Mouse (Mus musculus): ENCODE data around the gene Spint2.

The Spint2 gene

DNA sequence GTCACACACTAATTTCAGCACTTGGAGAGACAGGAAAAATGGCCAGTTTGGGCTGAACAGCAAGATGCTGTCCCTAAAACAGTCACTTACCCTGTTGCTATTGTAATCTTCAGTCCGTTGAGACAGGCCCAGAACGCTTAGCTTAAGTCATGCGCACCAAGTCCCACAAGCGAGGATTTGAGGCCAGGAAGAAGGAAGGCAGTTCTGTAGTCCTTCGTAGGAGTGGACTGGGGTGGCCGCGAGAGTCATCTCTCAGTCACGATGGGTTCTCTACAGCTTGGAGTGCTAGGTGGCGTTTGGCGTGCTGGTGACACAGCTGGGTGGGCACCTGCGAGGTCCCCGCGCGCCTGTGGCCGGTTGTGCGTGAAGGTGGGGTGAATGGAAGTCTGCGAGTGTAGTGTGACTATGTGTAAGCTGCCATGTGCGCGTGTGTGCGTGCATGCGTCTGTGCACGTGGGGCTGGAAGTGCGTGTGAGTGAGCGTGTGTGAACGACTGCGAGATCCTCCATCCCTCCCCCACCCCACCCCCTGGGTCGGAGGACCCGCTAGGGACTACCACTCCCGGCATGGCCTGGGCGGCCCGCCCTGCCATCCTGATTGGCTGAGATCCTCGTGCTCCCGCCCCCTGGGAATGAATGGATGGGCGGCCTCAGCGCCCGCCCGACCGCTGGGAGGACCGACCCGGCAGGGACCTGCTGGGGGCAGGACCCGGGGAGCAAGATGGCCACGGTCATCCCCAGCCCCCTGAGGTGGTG, 25.8 kb upstream of the Spint2 start:
- CTCF ChIA-PET, result interaction anchor here in 3 of 4 experiments (0.6 to 2.3 kb wide), 8 partner anchors 10 to 215 kb away, joined by 3 to 9 read pairs (median 4); no protein-coding TSS in a partner anchor
- POLR2A ChIA-PET, result interaction anchor here in 3 of 4 experiments (0.6 to 1.9 kb wide), 13 partner anchors 9 to 572 kb away, joined by 3 to 9 read pairs (median 3); partner anchors contain the start of genes 2200002D01Rik (in 1 of the 3) and Sipa1l3 (in 1 of the 3)

DNA sequence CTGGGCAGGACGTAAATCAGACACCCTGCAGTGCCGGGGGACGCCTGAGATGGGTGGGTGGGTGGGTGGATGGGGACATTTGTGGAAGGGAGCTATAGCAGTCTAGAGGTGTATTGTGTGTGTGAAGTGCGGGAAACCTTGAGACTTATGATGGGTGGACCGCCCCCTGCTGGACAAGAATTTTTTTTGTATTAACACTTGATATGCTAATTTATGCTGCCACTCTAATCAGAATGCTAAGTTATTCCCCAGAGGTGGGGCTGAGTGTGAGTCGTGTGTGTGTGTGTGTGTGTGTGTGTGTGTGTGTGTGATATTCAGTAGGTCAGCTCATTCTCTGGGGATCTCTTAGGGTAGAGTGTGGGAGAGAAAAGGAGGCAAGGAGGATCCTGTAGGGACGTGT, 24.9 kb upstream of the Spint2 start:
- CTCF ChIA-PET, result interaction anchor here (0.6 to 2.3 kb wide), 21 partner anchors 10 to 660 kb away, joined by 3 to 9 read pairs (median 3); partner anchors contain the start of gene Psmd8 (in 1 of the 4)
- POLR2A ChIA-PET, result interaction anchor here in 3 of 4 experiments (0.5 to 1.9 kb wide), 23 partner anchors 8 to 572 kb away, joined by 3 to 9 read pairs (median 3); partner anchors contain the start of genes 2200002D01Rik (in 1 of the 3), Fam98c (in 1 of the 3), Sipa1l3 (in 1 of the 3) and Yif1b (in 1 of the 3)

DNA sequence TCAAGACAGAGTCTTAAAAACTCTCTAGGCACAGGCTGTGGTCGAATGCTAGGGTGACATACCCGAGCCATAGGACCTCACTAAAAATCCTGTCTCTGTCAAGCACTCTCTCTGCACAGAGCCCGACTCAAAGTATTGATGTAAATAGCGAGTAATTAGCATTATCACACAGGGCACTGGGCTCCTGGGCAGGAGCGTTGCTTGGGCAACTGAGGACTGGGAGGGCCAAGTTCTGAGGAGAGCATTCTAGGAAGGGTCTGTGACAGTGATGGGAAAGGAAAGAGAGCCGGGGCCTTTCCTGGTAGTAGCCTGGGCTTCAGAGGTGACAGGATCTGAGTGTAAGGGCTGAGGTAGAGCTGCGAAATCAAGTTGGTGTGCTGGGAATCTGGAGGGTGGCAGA, 24.4 kb upstream of the Spint2 start:
- ChIA-PET CTCF (interaction anchor here (0.6 to 2.3 kb wide), 20 partner anchors 9 to 659 kb away, joined by 3 to 9 read pairs (median 3); partner anchors contain the start of gene Psmd8 (in 1 of the 4)), POLR2A (interaction anchor here in 2 of 4 experiments (0.5 to 1.9 kb wide), 18 partner anchors 9 to 594 kb away, joined by 3 to 9 read pairs (median 3); partner anchors contain the start of genes 2200002D01Rik (in 1 of the 2), Fam98c (in 1 of the 2) and Yif1b (in 1 of the 2))

DNA sequence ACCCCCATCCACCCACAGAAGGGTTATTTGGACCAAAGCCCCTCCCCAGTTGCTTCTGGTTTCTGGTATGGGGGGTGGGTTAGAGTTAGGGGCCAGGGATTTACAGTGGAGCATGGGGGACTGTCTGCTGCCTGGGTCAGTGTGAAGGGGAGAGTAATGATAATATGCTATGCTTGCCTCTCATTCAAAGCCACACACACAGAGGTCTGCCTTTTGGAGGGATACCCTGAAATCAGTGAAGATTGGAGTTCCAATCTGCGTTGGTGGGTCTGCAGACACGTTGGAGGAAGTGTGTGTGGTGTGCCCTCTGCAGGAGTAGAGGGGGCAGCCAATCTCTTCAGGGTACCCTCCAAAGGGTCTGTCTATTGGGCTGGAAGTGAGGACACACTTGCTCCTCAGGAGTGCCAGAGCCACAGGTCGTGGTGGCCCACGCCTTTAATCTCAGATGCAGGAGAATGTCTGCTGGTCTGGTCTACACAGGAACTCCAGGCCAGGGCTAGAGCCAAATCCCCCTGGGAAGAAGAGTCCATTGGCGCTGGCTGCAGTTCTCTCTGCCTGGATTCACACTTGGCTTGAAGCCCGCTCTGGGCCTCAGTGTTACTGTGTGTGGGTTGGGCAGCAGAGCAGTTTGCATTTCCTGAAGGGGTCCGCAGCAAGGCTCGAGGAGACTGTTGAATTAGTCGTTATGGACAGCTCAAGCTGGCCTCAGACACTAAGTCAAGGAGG, 23.7 kb upstream of the Spint2 start:
- POLR2A ChIA-PET, result interaction anchor here in 3 of 4 experiments (0.6 to 1.2 kb wide), 9 partner anchors 8 to 150 kb away, joined by 3 read pairs; partner anchors contain the start of gene Yif1b (in 1 of the 3)
- CTCF ChIA-PET, result interaction anchor here in 2 of 4 experiments (0.6 to 2.3 kb wide), 5 partner anchors 8 to 510 kb away, joined by 3 to 13 read pairs (median 3); partner anchors contain the start of gene Zfp790 (in 1 of the 2)

DNA sequence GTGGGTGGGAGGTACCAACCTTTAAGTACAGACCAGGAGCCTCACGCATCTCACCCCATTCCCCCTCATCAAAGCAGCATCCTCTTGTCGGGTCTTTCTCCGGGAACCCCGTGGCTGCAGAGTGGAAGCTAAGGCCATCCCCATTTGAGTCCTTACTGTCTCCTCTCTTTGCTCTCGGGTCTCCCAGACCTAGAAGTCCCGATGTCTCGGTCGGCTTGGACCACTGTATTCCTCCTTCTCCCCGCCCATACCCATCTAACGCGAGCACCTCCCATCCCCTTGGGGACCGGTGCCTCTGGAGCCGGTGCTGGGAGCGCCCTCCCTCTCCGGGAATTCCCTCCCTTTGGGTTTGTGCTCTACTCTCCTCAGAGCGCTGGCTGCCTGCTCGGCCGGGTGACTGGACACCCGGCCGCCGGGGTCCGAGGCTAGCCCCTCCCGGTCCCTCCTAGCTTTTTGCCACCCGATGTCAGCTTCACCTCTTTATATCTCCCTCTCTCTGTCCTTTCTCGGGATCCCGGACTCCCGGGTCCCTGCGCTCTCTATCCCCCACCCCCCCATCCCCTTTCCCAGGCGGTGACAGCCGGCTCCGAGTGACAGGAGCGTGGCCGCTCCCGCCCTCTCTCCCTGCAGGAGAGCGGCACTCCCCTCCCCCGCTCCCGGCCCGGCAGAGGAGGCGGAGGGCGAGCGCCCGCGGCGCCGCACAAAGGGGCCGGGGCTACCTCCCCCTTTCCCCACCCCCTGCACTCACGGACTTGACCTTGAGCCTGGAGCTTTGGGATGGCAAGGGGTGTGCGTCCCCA, 23.0 kb upstream of the Spint2 start:
- CTCF ChIA-PET, result interaction anchor here in 3 of 4 experiments (0.6 to 1.5 kb wide), 4 partner anchors 145 to 511 kb away, joined by 3 to 13 read pairs (median 3); partner anchors contain the start of gene Zfp790 (in 1 of the 3)
- POLR2A ChIA-PET, result interaction anchor here in 3 of 4 experiments (0.6 to 2.9 kb wide), 6 partner anchors 12 to 124 kb away, joined by 3 to 10 read pairs (median 3); no protein-coding TSS in a partner anchor

DNA sequence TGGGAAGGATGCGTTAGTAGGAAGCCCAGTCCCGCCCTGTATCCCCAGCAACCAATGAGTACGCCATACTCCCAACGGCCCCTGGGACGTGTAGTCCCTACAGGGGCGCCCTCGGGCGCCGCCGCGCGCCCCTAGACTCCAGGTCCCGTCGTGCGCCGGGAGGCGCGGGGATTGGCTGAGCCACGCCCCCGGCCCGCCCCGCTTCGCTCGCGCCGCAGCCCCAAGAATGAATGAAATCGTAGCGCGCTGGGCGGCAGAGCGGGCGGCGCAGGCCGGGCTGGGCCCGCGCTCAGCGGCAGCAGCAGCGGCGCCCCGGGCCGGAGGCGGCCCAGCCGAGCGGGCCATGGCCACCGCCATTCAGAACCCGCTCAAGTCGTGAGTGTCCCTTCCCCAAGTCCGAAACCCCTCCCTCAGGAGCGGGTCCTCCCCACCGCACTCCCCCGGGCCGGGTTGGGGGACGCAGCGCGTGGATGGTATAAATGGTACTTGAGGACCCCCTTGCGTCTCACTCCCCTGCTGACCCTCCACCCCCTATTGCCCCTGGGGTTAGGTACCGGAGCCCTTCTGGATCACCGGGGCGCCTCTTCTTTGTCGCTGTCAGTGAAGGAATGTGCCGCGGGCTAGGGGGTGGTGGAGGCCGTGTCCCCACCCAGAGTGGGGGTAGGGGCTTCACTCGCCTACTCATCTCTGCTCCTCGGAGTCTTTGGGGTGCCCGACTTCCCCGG, 22.2 kb upstream of the Spint2 start, which contains the start of gene Dpf1:
Dpf1 (plus strand) TSS at position 214 of the 725 bp plus-strand sequence.
- CTCF ChIA-PET, result interaction anchor here in 3 of 4 experiments (0.6 to 4.8 kb wide), 12 partner anchors 9 to 258 kb away, joined by 3 to 50 read pairs (median 5); partner anchors contain the start of genes Ppp1r14a (in 2 of the 3) and Psmd8 (in 1 of the 3)
- POLR2A ChIA-PET, result interaction anchor here in 3 of 4 experiments (0.7 to 2.9 kb wide), 13 partner anchors 10 to 291 kb away, joined by 3 to 10 read pairs (median 4); partner anchors contain the start of gene Sipa1l3 (in 1 of the 3)

DNA sequence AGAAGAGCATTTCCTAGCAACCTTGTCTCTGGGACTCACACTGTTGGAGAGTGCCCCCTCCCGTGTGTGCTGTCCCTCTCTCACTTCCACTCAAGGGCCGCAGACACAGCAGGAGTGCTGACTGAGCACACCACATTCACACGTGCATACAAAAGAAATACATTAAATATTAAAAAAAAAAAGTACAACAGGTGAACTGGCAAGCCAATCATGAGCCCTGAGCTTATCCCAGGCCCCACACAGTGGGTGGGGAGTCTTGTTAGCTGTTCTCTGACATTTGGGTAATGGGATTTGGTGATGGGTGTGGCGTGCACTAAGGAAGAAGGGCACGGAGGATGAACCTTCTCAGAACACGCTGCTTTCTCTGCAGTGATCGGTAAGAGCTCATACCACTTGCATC, 20.9 kb upstream of the Spint2 start:
- CTCF ChIA-PET, result interaction anchor here (0.6 to 4.8 kb wide), 26 partner anchors 8 to 857 kb away, joined by 3 to 50 read pairs (median 5); partner anchors contain the start of genes Ppp1r14a (in 2 of the 4), 2200002D01Rik (in 1 of the 4), Catsperg1 (in 1 of the 4) and Psmd8 (in 1 of the 4)
- POLR2A ChIA-PET, result interaction anchor here in 3 of 4 experiments (0.6 to 2.9 kb wide), 13 partner anchors 9 to 704 kb away, joined by 3 to 10 read pairs (median 3); partner anchors contain the start of genes Eif3k (in 1 of the 3), Map4k1 (in 1 of the 3), Pak4 (in 1 of the 3) and Ppp1r14a (in 1 of the 3)

DNA sequence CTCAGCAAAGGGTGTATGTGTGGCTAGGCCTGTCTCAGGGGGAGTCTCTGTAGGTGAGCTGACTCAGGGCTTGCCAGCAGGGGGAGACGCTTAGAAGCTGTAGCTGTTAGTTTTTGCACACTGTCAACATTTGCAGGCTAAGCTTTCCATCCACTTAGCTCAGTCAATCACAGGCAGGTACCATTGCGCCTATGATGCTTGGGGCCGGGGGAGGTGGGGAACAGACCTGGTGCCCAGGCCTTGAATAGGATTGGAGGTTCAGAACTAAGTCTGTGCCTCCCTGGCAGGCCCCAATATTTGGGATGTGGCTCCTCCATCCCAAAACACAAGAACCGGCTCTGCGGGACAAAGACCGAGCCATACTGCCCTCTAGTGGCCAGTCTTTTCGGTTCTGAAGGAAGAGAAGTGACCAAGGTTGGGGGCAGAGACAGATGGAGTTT, 19.4 kb upstream of the Spint2 start:
- CTCF ChIA-PET, result interaction anchor here (0.5 to 4.8 kb wide), 87 partner anchors 8 to 1782 kb away, joined by 3 to 50 read pairs (median 4); partner anchors contain the start of genes 2200002D01Rik (in 3 of the 4), Ppp1r14a (in 3 of the 4), Sipa1l3 (in 3 of the 4) and Catsperg1 (in 1 of the 4)

DNA sequence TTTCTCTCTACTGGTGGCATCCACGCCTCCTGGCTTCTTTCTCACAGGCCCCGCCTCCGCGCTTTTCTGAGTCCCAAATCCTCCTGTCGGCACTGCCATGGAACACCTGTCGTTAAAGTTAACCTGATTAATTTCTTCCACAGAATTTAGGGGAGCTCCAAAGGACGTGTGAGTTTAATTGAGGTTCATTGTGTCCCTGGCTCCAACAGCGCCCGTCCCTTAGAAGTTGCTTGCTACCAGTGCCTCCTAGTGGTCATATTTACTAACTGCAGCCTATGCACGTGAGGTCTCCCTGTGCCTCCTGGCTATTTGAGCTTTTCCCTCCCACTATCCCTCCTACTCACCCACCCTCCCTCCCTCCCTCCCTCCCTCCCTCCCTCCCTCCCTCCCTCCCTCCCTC, 15.3 kb upstream of the Spint2 start:
- ChIA-PET CTCF (interaction anchor here (0.5 to 2.2 kb wide), 55 partner anchors 8 to 902 kb away, joined by 3 to 17 read pairs (median 4); partner anchors contain the start of genes 2200002D01Rik (in 2 of the 4), Psmd8 (in 2 of the 4), Fam98c (in 1 of the 4) and Ppp1r14a (in 1 of the 4)), POLR2A (interaction anchor here in 3 of 4 experiments (0.6 to 2.1 kb wide), 24 partner anchors 9 to 295 kb away, joined by 3 to 8 read pairs (median 3); partner anchors contain the start of genes Psmd8 (in 2 of the 3), 2200002D01Rik (in 1 of the 3), Fam98c (in 1 of the 3) and Ryr1 (in 1 of the 3))

More for the DNA sequence above, 19.4 kb upstream of the Spint2 start:
- POLR2A ChIA-PET, result interaction anchor here in 3 of 4 experiments (0.6 to 1.8 kb wide), 16 partner anchors 10 to 579 kb away, joined by 3 to 10 read pairs (median 4); partner anchors contain the start of genes 2200002D01Rik (in 1 of the 3), Actn4 (in 1 of the 3), Ppp1r14a (in 1 of the 3) and Psmd8 (in 1 of the 3)

DNA sequence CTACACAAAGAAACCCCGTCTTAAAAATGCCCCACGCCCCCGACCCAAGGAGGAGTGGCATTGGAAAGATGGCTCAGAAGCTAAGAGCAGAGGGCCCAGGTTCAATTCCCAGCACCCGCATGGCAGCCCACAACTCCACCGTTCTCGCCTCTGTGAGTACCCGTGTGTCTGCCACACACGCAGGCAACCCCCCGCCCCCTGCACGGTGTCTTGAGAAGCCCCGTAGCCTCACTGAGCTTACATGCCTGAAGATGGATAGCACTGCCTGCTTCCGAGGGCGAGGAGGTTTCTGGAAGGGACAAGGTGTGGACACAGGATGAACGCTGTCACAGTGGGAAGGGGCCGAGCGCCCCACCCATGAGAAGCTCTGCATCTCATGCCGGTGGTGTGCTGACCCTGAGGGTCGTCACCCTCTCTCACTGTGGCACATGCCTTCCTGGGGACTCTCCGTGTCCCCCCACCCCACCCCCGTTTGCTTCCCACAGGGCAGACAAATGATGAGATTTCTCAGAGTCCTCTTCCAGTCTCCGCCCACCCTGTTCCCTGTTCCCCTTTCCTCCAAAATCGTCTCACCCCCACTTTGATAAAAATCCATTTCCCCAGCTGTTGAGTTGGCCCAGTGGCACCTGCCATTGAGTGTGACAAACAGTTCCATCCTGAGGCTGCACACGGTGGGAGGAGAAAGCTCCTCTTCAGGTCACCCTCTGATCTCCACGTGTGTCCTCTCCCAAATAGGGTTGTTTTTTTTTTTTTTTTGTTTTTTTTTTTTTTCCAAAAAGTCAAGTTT, 14.3 kb upstream of the Spint2 start:
- CTCF ChIA-PET, result interaction anchor here (0.5 to 2.2 kb wide), 21 partner anchors 8 to 962 kb away, joined by 3 to 17 read pairs (median 4); partner anchors contain the start of genes Ppp1r14a (in 1 of the 4), Psmd8 (in 1 of the 4) and Yif1b (in 1 of the 4)
- POLR2A ChIA-PET, result interaction anchor here in 3 of 4 experiments (0.5 to 4.6 kb wide), 21 partner anchors 9 to 1323 kb away, joined by 3 to 35 read pairs (median 3); partner anchors contain the start of genes 2200002D01Rik (in 1 of the 3), Fam98c (in 1 of the 3) and Spint2 (in 1 of the 3)

DNA sequence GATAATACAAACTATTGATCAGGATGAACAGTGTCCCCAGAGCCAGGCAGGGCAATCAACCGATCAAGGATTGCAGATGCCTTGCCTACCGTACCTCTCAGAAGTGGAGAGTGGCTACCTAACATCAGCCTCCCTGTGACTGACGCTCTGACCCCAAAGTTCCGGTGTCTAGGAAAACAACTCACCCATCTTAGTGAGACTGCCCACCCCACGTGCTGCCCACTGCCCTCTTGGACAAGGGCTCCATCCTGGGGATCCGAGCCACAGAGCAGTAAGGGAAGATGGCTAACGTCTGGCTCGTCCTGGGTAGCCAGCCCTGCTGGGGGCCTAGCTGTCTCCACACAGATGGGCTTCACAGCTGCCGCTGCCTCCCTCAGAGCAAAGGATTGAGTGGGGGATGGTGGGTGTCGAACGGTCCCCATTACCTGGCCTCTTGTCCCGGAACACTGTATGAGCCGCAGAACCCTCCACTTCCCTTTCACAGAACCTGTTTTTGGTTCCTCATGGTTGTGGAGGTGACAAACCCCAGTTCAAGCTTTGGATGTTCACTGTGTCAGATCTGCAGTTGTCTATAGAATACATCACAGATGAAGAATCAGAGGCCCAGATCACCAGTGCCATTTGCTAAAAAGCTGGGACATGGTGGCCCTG, 12.5 kb upstream of the Spint2 start:
- ChIA-PET POLR2A (interaction anchor here in 3 of 4 experiments (0.6 to 4.6 kb wide), 32 partner anchors 9 to 293 kb away, joined by 3 to 35 read pairs (median 5); partner anchors contain the start of genes 2200002D01Rik (in 2 of the 3), Psmd8 (in 2 of the 3), Sipa1l3 (in 2 of the 3) and Spint2 (in 2 of the 3)), CTCF (interaction anchor here (0.6 to 2.5 kb wide), 24 partner anchors 8 to 687 kb away, joined by 3 to 15 read pairs (median 4); partner anchors contain the start of genes 2200002D01Rik (in 1 of the 4), Dpf1 (in 1 of the 4), Kcnk6 (in 1 of the 4) and Sipa1l3 (in 1 of the 4))

DNA sequence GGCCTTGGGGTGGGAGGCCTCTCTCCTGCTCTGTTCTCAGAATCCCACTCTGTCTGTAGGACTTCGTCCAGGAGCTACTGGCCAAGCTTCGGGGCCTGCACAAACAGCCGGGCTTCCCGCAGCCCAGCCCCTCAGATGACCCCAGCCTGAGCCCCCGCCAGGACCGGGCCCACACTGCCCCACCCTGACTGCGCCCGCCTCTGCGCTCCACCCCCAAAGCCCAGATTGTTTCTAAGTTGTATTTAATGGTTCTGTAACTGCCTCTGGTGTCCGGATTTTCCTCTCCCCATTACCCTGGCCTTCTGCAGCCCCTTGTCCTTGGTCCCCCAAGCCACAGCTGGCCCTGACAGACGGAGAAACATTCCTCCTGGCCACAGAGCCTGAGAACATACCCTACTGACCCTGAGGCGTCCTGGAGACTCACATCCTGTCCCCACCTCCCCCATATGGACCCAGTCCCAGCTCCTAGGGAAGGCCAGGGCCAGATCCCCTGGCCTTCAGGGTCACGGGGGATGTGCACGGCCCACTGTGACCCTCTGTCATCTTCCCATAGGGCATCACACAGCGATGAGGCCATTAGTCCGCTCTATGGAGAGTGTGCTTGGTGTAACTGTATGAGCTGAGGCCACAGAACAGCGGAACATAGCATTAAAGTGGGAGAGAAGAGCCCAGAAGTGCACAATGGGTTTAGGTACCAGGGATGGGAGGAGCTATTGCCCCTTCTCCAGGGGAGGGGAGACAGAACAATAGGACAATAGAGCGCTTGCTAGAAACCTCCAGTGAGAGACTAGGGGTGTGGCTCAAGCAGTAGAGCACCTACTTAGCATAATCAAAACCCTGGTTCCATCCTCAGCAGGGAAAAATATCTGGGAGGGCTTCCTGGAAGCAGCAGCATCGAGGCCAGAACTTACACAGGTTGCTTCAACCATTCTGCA, 11.7 kb upstream of the Spint2 start:
- CTCF ChIA-PET, result interaction anchor here (0.5 to 2.5 kb wide), 31 partner anchors 8 to 688 kb away, joined by 3 to 15 read pairs (median 4); partner anchors contain the start of genes 2200002D01Rik (in 2 of the 4), Catsperg1 (in 1 of the 4), Dpf1 (in 1 of the 4) and Kcnk6 (in 1 of the 4)
- POLR2A ChIA-PET, result interaction anchor here in 2 of 4 experiments (0.5 to 4.6 kb wide), 35 partner anchors 9 to 487 kb away, joined by 3 to 35 read pairs (median 4); partner anchors contain the start of genes 2200002D01Rik (in 2 of the 2), Psmd8 (in 2 of the 2), Sipa1l3 (in 2 of the 2) and Spint2 (in 2 of the 2)
